Mouse (Mus musculus): ENCODE data around the gene Gm14399. TPM values are rescaled to one million over a fixed set of nuclear protein-coding genes. Genes with fewer than 3 reads are reported as not detected.

Gene Gm14399
- 1.0 TPM for total RNA-seq (2023)

DNA sequence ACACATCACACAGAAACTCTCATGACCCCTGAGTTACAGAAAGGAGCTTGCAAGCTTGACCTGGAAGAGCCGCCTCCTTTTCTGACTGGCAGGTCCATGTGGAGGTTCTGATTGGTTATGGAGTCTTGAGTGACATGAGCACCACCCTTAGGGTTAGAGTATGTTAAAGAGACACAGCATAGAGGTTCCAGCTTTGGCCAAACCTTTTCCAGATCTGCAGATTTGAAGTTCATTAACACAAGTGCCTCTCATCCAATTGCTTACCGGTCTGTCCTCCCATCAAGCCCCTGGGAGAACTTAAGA, at the start of gene Gm14399:
Gene Gm14399 (minus strand): TSS at position 20 of the 303 bp plus-strand sequence.

DNA sequence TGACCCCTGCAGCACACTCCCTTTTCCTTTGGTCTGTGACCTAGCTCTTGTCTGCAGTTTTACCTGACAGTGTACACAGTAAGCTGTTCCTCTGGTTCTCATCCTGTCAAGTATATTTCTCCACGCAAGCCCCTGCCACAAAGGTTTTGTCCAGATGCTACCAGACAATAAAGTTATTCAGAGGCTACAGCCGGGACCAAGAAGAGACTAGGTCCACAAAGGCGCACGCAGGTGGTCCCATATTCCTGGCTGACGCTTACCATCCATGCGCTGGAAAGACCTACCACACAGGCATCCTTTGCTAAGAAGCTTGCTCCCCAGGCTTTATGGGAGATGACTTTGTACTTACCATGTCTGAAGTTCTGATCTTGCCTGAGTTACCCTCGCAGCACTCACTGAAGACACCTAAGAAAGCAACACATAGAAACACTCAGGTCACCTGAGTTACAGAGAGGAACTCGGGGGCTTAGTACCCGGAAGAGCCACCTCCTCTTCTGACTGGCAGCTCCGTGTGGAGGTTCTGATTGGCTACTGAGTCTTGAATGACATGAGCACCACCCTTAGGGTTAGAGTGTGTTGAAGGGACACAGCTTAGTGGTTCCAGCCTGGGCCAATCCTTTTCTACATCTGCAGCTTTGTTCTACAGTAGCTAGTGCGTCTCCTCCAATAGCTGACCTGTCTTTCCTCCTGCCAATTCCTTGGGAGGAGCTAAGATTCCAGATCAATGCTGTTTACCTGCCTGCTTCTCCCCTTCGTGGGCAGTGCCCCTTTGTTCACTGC, 33.8 kb upstream of the Gm14399 start, which contains the start of gene Gm14443:
Gene Gm14443 (minus strand): TSS at position 471 of the 780 bp plus-strand sequence.

Other genes with a start within 250 kb of the Gm14399 start
- not detected for gene Gm14444, start 131.8 kb downstream of the Gm14399 start, total RNA-seq (2023)
- gene Gm14393, start 74.2 kb downstream of the Gm14399 start, total RNA-seq (2023): not detected
- gene Gm14443, start 33.9 kb upstream of the Gm14399 start, total RNA-seq (2023): 0.52 TPM
- 11.6 TPM for gene Gm14391, start 64.9 kb upstream of the Gm14399 start, total RNA-seq (2023)
- gene Gm14440, start 133.1 kb upstream of the Gm14399 start, total RNA-seq (2023): 2.8 TPM
- gene Gm4631, start 196.2 kb upstream of the Gm14399 start, total RNA-seq (2023): 7.8 TPM
- 1.0 TPM for gene Zfp968, start 230.4 kb upstream of the Gm14399 start, total RNA-seq (2023)

Measured in CD8-positive naive resting alpha-beta T cell, adult 57 days (primary cell).